Mouse (Mus musculus) T-cell, adult 66 days (primary cell): Measurements from ENCODE around the gene Cacna1b. TPM values are rescaled to one million over a fixed set of nuclear protein-coding genes. Genes with fewer than 3 reads are reported as not detected.

Experiments used
- total RNA-seq, 2 experiments: library from RNA; stranded (reverse); gene quantifications; 3 replicates in 1 of 2; 4 replicates in 1 of 2; pipeline ENCODE4 v1.2.4; 2023

Gene Cacna1b
- total RNA-seq, result under 1 TPM in 1 of 2 experiments, not detected in 1; 0.30 TPM

DNA sequence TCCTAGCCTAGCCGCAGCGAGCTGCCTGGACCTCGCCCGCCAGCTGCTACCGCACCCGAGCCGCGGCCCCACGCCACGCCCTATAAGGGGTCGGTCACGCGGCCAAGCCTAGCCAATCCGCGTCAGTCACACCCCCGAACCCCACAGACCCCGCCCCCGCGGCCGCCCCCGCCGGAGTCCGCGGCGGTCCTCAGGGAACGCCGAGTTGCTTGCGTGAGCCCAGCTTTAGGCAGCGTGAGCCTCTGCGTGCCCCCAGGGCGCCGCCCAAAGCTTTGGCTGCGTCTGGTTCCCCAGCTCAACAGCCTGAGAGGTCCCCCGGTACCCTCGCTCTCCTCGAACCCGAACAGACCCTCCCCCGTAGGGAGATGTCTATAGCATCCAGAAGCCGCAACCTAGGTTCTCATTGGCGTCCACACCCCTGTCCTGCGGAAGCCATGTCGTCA is at the start of gene Cacna1b:
TSS of gene Cacna1b (minus strand) at position 38 of the 443 bp plus-strand sequence.

Other genes starting within 250 kb of the Cacna1b start
- 100 to 1,000 TPM; 132 to 145 TPM for gene Ehmt1, start 156.5 kb upstream of the Cacna1b start, total RNA-seq
- gene Arrdc1, start 172.1 kb upstream of the Cacna1b start, total RNA-seq, result 100 to 1,000 TPM; 136 to 155 TPM
- gene Zmynd19, start 186.6 kb upstream of the Cacna1b start, total RNA-seq, result 10 to 100 TPM; 20.5 to 26.3 TPM
- gene Dph7, start 199.2 kb upstream of the Cacna1b start, total RNA-seq, result 10 to 100 TPM; 17.4 to 20.0 TPM
- 10 to 100 TPM; 25.7 to 26.7 TPM for gene Mrpl41, start 211.9 kb upstream of the Cacna1b start, total RNA-seq
- gene Pnpla7, start 212.9 kb upstream of the Cacna1b start, total RNA-seq, result 100 to 1,000 TPM; 165 to 168 TPM